Mouse (Mus musculus): ENCODE measurements around the gene Cdx2.

The Cdx2 gene

DNA sequence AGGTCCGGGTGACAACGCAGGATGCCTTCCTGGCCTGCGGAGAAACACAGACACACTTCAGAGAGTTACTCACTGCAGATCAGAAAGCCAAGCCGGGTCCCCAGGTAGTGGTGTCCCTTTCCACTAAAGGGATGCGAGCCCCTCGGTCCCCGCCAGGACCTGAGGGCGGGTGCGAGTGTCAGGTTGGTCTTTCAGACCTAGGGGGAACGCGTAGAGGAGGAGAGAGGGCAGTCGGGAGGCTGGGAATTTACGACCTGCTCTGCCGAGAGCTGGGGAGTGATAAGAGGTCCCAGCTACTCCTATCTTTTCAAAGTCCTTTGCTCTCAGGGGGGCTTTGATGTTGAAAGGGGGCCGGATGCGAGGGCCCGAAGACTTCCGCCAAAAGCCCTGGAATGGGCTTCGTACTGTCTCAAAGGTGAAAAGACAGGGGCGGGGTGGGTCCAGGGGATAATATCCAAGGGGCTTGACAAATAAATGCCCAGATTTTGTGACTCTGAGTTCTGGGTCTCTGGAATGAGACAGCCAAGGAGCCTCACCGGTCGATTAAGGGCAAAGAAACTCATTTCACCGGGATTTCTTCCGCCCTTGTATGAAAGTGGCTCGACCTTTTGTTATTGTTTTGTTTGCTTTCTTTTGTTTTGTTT lies 8.5 kb upstream of the Cdx2 start:
- DNase-seq, result no peak

DNA sequence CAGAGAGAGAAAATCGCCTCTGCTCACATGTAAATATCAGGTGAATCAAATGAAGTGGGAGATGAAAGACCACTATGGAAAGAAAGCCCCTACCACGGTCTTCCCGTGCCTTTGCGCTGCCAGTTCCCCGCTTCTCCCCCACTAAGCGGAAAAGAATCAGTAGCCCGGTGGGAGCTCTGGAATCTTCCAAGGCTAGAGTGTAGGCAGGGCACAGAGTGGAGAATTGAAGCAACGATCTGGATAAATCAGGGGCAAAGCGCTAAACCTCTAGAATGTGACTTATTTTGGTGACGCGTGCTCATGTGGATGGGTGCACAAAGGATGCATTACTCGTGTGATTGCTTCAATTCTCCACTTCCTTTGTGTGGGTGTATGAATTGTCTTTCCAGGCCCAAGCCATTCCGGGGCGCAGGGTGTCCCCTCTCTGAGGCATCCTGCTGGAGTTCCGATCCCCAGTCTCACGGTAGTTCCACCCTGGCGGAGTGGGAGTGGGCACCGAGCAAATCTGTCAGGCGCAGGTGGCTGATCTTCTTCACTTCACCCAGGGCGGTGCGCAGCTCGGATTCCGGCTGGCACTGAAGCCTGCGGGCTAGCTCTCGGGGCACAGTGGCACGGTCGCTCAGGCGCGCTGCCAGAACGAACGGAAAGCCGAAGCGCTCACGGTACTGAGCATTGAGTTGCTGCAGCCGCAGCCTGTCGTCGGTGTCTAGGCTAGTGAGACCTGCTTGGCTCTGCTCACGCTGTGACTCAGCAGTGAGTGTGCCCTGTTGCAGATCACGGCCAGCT lies 7.8 kb upstream of the Cdx2 start:
- DNase-seq, result peak; percentile 53

DNA sequence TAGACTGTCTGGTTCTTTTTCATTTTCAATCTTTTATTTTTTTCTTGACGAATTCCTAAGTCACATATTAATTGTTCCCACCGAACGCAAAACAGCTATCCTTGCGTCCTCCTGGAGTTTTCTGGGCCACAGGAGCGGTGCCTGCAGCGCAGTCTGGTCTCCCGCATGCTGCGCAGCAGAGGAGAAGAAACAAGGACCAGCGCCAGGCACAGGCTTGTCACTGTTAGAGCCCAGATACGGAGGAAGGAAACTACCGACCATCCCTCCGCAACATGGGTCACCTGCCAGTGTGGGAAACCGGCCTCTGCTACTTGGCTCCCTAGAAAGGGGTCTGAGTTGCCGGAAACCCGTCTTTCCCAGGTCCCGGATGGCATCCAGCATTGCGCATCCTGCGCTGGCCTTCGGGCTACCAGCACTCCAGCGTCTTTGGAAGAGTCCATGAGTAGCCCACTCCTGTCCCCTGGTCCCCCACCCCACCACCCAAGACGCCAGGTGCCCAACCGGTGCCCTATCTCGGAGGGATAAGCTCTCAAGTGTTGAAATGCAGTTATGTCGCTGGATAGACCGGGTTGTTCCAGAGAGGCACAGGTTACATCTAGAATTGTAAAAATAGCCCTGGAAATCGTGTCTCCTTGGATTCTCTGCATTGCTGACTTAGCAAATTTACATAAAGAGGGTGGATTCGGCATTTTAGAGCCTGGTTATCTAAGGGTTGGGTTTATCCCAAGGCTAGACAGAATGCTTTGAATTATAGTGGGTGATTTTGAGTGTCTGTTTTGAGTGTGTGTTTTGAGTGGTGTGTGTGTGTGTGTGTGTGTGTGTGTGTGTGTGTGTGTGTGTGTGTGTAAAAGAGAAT lies 6.0 kb upstream of the Cdx2 start:
- no peak for DNase-seq

DNA sequence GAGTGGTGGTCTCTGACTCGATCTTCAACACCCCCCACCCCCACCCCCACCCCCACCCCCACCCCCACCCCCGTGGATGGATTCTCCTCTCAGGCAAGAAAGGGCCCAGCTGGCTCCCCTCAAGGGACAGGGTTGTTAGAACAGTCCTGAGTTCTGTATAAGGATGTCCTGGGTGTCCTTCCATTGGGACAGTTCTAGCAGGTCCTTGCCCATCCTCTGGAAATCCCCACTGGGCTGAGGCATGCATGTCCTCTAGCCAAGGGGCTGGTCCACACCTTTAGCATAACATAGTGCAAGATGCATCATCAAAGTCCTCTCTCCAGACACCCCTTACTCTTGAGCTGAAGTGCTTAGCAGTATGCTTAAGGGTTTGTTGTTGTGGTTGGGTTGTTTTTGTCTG lies 2.7 kb upstream of the Cdx2 start:
- DNase-seq, result no peak

DNA sequence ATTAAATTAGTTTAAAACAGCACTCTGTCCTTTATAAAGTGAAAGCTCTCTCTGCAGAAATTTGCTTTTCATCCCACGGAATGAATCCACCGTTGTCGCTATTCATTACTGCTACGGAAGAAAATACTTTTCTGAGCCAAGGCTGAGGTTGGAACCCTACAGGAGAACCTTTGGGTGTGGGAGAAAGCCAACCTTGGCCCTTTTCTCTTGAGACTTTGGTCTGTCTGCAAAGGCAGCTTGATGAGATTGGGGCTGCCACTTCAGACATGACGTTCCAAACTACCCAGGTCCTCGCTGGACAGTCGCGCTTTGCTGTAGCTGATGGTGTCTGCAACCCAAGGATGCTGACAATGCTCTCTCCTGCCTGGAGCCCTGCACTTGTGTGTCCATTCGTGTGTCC lies 1.4 kb upstream of the Cdx2 start:
- DNase-seq, result no peak

DNA sequence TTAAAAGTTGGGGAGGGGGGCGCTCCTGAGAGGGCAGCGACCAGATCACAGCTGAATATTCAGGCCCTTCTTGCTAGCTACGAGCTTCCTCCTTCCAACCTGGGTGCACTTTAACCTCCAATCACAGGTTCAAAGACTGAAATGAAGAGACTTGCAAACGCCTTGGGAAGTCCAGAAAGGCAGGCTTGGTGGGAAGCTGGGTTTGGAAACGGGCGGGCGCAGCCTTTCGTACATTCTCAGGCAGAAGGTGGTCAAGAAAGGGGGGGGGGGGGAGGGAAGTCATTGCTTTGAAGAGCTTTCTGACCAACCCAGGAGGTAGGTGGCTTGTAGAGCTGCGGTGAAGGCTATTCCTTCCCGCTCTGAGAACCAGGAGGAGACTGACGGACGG lies 322 bp upstream of the Cdx2 start:
- no peak for DNase-seq

DNA sequence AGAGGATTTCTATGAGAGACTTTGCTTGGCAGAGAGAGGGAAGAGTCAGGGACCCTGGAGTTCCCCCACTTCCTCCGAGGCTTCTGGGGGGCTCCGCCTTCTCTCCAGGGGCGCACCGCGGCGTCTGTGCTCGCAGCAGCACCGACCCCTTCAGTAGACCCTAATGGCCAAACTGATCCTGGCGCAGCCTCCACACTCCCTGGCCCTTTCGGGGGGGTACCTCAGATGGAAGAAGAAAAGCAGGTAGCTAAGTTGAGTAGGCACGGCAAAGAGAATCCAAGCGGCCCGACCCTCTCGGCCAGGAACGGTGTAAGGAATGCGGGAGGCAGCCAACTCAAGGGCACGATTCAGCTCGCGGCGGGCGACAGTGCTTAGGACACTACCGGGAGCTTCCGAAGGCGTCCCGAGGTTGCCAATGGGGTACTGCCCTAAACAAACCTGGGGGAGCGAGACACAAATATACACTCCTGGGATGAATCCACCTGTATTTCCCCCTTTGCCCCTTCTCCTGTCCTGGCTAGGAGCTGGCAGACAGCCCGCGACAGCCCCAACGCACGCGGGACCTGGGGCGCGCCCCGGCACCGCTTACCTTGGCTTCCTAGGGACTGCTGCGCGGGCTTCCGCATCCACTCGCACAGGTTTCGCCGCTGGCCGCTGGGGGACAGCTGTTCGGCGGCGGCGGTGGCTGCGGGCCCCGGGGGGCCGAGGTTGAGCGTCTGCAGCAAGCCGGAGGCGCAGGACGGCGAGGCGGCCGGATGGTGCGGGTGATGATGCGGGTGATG lies 1.0 kb downstream of the Cdx2 start:
- DNase-seq, result no peak

DNA sequence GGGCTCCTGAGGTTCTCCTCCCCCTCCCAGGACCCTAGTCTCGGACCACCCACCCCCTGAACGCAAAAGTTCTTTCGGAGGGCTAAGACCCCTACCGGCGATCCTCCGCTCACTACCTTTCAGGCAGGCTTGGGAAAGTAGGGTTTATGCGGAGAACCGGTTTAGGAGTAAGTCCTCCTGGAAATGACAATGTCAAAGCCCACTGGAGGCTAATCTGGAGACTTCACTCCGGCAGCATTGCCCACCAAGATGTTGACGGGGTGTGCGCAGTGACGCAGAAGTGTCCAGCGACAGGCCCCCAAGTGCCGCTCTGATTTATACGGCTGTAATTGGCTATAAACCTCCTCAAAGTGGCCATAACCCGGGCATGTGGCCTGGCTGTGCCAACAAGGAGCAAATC lies 1.9 kb downstream of the Cdx2 start:
- no peak for DNase-seq

DNA sequence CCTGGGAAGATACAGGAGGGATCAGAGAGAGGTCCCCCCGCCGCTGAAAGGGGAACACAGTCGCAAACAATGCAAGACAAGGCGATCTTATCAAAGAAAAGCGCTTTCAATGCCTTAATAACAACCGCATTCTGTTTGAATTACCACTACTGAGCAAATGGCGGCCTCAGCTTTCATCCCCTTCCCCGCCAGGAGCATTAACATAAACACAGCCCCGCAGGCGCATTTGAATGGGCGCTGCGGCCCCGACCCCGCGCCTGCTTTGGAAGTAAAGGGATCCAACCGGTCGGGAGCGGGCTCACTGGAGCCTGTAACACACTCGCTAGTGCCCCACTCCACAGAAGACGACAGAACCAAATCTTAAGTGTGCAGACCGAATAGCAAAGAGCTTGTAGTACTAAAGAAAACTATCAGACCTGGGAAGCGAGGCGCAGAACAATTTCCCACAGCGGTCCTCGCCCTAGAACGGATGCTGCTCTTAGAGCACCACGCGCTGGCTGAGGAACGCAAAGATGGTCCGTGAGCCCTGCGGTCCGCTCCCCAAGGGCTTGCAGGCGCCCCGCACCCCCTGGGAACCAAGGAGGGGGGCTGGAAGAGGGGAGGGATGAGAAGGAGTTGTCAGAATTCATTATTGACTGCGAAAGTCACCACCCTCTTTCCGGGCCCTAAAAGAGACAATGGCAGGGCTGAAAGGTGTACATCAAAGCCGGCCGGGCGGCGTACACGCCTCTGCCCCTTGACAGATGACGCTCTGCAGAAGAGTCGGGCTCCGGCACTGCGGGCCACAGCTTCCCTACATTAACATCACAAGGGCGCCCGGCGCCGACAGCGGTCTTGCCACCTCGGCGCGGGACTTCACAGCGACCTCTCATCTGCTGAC lies 2.6 kb downstream of the Cdx2 start:
- no peak for DNase-seq

DNA sequence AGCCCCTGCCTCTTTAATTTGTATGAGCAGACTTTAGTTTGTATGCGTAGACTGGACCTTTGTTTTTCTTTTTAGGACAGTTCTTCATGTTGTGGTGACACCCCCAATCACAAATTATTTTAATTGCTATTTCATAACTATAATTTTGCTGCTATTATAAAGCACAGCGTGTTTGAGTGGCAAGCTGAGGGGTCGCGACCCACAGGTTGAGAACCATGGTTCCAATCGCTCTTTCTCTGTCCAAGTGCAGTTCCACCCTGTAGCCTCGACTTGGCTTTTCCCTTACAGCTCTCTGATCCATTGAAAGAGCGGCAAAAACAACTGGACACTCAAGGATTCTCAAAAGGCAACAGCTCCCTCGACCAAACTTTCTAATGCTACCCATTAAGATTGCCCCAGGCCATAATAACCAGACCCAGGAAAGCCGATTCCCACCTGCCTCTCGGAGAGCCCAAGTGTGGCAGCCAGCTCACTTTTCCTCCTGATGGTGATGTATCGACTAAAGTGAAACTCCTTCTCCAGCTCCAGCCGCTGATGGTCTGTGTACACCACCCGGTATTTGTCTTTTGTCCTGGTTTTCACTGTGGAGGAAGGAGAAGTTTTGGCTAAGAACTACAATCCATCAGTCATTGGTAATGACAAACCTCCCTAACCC lies 4.2 kb downstream of the Cdx2 start:
- no peak for DNase-seq

DNA sequence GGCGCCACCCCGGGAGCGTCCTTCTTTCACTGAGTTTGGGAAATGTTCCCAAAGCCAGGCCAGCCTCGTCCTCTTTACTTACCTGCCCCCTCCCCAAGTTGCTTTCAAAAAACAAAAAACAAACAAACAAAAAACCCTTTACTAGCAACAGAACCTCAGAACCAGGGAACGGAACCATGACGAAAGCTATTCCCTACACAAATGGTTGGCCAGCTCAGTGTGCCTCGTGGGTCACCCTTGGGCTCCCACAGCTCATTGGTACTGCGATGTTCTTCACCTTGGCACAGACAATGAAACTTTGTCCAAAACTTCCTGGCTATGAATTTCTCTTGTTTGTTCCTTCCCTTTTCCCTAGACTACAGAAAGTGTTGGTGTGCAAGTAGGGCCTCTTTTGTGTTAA lies 4.9 kb downstream of the Cdx2 start:
- DNase-seq, result no peak

DNA sequence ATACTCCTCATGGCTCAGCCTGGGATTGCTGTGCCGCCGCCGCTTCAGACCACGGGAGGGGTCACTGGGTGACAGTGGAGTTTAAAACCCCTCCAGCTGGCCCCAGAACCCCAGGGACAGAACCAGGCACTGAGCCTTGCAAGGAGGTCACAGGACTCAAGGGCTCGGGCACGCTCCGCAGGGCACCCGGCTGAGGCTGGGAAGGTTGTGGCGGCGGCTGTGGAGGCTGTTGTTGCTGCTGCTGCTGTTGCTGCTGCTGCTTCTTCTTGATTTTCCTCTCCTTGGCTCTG lies 5.3 kb downstream of the Cdx2 start:
- no peak for DNase-seq

DNA sequence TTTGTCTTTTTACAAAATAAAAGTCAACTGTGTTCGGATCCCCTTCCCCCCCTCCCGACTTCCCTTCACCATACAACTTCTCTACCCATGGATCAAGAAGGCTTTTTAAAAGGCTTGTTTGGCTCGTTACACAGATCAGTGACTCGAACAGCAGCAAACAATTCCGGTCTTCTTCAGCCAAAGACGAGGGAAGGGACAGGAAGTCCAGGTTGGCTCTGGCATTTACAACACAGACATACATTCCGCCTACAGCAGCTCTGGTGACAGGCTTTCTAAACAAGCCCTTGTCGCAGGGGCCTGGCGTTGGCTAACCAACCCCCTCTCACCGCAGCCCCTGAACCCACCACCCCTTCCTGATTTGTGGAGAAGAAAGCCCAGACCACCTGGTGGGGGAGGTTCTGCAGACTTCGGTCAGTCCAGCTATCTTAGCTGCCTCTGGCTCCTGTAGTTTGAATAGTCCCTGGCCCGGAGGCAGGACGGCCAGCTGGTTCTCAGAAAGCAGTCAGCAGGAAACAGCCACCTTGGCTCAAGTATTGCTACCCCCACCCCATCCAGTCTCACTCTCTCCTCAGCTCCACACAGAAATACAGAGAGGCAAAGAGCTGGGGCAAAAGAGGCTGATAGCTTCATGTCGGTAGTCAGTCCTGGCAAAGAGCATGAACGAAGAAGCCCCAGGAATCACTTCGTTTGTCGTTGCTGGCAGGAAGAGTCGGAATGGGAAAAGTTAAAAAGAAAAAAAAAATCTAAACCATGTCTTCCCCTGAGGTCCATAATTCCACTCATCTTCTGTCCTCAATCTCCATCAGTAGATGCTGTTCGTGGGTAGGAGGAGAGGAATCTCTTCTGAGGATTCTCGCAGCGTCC lies 5.9 kb downstream of the Cdx2 start:
- no peak for DNase-seq

DNA sequence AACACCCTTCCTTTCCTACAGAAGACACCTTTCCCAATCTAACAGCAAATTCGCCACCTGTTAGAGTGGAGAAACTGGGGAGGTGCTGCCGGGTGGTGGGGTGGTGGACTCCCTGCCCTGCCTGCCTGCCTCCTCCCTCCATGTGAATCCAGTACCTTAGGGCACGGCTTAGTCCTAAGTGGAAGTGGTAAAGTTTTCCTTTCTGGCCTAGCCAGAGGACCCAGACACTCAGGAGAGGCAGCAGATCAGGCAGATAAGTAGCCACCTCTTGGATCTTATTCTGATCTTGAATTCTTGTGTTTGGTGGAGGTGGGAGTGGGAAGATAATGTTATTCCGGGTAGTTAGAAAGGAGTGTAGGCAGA lies 7.1 kb downstream of the Cdx2 start:
- no peak for DNase-seq

DNA sequence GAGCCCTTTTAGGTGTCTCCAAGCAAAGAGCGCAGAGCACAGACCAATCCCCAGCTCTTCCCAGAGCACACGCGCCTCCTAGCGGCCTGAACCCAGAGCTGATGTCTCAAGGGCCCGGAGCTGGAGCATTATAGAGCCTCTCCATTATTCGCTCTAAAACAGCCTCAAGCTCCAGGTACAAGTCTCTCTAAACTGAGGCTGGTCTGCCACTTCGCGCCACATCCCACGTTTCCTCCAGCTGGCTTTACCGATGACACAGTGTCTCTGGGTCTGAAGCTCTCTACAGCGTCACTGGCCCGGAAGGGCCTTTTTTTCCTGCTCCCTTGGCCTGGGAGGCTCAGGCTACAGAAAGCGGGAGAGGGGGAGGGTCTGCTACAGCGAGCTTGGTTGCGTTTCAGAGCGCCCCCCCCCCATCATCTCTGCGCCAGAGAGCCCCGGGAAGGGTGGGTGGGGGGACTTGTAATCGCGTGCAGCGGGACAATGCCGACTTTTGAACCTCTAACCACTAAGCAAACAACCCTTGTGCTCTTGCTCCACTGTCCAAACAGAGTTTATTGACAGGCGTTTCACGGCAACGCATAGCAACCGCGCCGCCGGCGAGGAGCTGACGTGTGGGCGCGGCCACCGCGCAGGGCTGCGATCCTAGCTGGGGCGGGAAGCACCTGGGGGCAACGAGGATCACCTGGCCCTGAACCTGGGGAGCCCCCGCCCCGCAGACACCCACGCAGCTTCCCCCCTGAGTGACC lies 7.6 kb downstream of the Cdx2 start:
- peak; percentile 65 for DNase-seq

DNA sequence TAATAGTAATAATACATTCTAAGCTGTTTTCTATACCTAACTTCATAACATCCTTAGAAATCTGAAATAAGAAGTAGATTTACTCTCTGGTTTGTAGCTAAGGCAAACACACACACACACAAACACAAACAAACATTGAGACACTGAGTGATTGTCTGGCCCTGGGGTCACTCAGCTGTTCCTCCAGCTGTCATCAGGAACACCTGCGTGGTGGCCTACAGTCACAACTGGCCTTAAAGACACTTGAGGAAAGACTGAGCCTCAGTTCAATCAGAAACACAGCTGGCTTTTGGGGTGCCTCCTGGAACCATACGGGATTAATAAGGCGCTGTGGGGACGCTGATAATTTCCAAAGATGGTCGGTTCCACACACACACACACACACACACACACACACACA lies 9.8 kb downstream of the Cdx2 start:
- no peak for DNase-seq

DNA sequence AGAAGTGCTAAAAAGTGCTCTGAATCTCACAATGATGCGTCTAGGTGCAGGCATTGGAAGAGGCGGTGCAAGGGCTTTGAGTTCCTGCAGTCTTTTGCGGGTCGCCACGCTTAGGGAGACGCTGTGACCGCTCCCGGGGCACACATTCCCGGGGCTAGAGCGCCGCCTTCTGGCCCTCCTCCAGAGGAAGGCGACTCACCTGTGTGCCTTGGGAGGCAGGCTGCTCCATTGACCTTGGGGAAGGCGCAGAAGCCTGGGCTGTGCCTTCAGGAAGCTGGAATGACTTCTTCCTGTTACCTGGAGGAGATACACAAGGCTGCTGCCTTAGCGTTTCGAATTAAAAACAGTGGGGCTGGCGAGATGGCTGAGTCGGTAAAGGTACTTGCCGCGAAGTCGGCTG lies 12.9 kb downstream of the Cdx2 start:
- DNase-seq, result peak; percentile 67

DNA sequence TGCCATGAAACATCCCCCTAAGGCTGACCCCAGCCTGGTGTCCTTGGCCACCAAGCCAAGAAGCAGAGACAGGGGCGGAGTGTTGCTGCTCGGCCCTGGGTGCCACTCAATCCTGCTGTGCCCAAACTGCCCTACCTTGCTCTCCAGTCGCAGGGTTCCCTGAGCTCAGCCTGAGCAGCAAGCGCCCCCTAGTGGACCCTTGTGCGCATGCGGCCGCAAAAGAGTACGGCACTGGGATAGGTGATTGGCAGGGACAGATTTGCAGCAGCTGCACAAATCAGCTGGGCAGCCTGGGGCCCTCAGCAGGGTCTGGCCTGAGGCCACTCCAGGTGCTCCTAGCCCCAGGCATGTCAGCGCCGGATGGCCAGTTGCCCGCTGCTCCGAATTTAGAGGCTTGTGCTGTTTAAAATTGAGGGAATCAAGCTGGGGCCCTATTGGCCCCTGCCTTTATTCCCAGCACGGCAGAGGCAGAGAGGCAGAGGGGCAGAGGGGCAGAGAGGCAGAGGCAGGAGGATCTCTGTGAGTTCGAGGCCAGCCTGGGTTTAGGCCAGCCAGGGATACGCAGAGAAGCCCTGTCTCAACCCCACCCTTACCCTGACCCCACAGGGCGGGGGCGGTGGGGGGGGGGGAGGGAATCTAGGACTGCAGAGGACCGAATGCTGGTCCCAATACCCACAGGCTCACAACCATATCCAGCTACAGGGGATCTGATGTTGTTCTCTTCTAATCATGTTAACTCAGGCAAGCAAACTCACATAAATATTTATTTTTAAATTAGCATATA lies 13.8 kb downstream of the Cdx2 start:
- peak; percentile 84 for DNase-seq

DNA sequence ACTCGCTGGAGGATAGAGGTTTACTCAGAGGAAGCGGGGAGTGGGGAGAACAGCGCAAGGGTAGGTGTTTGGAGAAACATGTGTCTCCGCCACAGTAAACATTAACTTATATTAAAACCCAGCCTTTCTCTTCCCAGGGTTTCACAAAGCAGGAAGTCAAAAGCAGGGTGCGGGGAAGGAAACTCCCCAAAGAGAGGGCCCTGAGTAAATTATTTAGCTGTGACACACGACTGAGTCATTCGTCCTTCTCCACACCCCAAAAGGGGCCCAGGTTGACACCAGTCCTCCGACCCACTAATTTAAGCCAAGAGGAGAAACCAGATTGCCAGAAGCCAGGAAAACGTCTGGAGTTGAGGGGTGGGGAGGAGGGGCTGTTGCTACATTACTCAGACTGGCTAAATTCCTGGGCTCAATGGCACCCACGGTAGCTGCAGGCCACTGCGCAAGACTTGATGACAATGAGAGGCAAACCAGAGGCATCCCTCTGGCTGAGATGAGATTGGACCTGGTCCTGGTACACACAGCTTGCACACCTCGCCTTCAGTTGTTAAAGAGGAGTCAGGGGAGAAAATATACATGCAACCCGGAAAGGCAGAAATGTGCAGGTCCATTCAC lies 14.5 kb downstream of the Cdx2 start:
- no peak for DNase-seq

All from thymus, postnatal 4 days (tissue).